Mouse (Mus musculus) neutrophil, adult 59 days (primary cell): ENCODE data around the gene Gm42791. TPM values are rescaled to one million over a fixed set of nuclear protein-coding genes. Genes with fewer than 3 reads are reported as not detected.

Source experiments
- total RNA-seq, 2 experiments: library from RNA; stranded (reverse); gene quantifications; 1 replicate in 1 of 2; 2 replicates in 1 of 2; pipeline ENCODE4 v1.2.4; 2023

Gene Gm42791
- 1 to 10 TPM in 1 of 2 experiments, under 1 TPM in 1; 0.68 to 1.8 TPM for total RNA-seq

GRCm38 (mm10) chr5:148994706-148995414 is at the start of gene Gm42791:
Gene Gm42791, minus strand, starts transcription at chr5:148995147.

GRCm38 (mm10) chr5:148929116-148929449 is 65.9 kb downstream of the Gm42791 start, which contains the start of gene Katnal1:
Gene Katnal1, minus strand, starts transcription at chr5:148929320.

Other genes with a start within 250 kb of the Gm42791 start
- 1 to 10 TPM; 1.4 to 2.0 TPM for gene Katnal1, start 65.8 kb downstream of the Gm42791 start, total RNA-seq
- 10 to 100 TPM; 20.0 to 23.4 TPM for gene Uspl1, start 189.2 kb upstream of the Gm42791 start, total RNA-seq
- gene Hmgb1, start 189.3 kb upstream of the Gm42791 start, total RNA-seq = 100 to 1,000 TPM; 248 to 297 TPM